Mouse (Mus musculus) embryonic stem cell, embryonic (primary cell): Measurements from ENCODE around the gene Ppm1g.

Source experiments
- CTCF ChIA-PET, 4 experiments: fragments of 300-600 bp in 2 of 4; fragments of 350-600 bp in 2 of 4; sonication (Branson Sonifier 250); formaldehyde crosslinking; loops; one replicate each; lab custom pipeline; 2022; ENCODE audit warnings: inconsistent platforms in 2 of 4; lab: Charles Lee
- POLR2A ChIA-PET, 4 experiments: fragments of 300-600 bp in 2 of 4; fragments of 350-600 bp in 2 of 4; sonication (Branson Sonifier 250); formaldehyde crosslinking; loops; one replicate each; lab custom pipeline; 2022; ENCODE audit warnings: antibody characterized with exemption in 4 of 4, inconsistent platforms in 1 of 4; lab: Charles Lee

Gene Ppm1g

GRCm38 (mm10) chr5:31240637-31241521 lies 20.4 kb upstream of the Ppm1g start, which contains the start of the genes Nrbp1 and Gm9970:
TSS of gene Nrbp1 (plus strand) at chr5:31240864.
TSS of gene Gm9970 (minus strand) at chr5:31241232.
- POLR2A ChIA-PET: interaction anchor here in 3 of 4 experiments (0.6 to 3.0 kb wide), 27 partner anchors 8 to 407 kb away, joined by 3 to 30 read pairs (median 3); partner anchors contain the start of genes Cad (in 2 of the 3), Gm29609 (in 2 of the 3), Gtf3c2 (in 2 of the 3) and Krtcap3 (in 2 of the 3)
- CTCF ChIA-PET: interaction anchor here in 3 of 4 experiments (0.5 to 1.6 kb wide), 6 partner anchors 12 to 219 kb away, joined by 3 to 9 read pairs (median 6); partner anchors contain the start of genes Atraid (in 1 of the 3) and Ppm1g (in 1 of the 3)

DNA sequence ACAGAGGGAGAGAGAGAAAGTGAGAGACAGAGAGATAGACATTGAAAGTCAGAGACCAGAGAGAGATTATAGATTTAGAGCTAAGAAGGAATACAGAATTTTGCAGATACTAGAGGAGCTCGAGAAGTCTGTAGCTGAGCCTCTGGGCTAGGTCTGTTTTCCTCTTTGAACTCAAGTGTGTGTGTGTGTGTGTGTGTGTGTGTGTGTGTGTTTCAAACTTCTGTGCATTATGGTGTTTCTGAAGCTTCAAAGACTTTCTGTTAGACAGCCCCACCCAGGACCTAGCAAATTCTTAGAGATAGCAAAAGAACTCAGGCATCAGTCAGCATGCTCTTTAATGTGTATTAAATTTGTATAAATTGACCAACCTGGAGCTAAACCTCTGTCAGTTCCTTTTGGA lies 6.2 kb upstream of the Ppm1g start:
- CTCF ChIA-PET: interaction anchor here in 2 of 4 experiments (0.6 to 0.8 kb wide), 4 partner anchors 41 to 336 kb away, joined by 3 to 7 read pairs (median 4); no protein-coding TSS in a partner anchor
- POLR2A ChIA-PET: interaction anchor here in 2 of 4 experiments (0.6 to 1.8 kb wide), 3 partner anchors 14 to 102 kb away, joined by 3 to 6 read pairs (median 3); partner anchors contain the start of genes Gm9970 (in 1 of the 2) and Nrbp1 (in 1 of the 2)

DNA sequence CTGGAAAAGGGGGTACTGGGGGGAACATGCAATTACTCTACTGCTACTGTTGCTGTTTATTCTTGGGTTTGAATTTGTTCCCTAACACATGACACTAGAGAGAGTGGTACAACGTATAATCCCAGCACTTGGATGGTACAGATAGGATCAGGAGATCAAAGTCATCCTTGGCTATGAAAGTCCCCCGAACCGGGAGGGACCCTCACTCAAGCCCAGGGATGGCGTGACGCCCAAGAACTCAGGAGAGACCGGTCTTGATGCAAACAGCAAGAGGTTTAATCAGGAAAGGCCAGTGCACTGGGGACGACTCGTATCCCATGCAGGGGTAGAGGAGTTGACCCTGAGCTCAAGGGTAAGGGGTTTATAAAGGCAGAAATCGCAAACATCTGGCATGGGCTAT lies 2.2 kb upstream of the Ppm1g start:
- ChIA-PET CTCF (no interaction called here), POLR2A (interaction anchor here in 1 of 4 experiments (1.8 to 2.2 kb wide), 2 partner anchors 30 to 48 kb away, joined by 3 to 6 read pairs; no protein-coding TSS in a partner anchor)

DNA sequence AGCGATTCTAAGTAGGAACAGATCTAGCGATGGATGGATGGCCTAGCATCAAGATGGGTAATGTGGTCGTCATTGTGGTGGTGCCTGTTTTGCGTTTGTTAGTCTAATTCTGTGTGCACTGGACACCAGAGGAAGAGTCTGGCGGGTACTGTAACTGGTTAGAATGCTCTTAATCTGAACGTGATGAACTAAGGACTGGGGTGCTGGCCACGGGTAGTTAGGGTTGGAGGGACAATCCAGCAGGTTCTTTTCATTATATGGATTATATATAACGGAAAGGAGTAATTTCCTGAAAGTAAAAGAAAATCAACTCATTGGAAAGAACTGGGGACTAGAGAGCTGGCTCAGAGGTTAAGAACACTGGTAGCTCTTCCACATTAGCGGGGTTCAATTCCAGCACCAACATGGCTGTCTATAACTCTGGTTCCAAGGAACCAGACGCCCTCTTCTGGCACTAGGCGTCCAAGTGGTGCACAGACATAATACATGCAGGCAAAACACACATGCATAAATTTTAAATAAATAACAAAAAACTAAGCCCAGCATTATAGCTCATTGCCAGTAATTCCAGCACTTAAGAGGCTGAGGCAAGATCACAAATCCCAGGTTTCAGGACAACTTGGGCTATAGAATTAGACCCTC lies 938 bp upstream of the Ppm1g start:
- ChIA-PET POLR2A (interaction anchor here (0.5 to 10.6 kb wide), 43 partner anchors 11 to 508 kb away, joined by 3 to 95 read pairs (median 5); partner anchors contain the start of genes Gm29609 (in 3 of the 4), Gm9970 (in 3 of the 4), Gtf3c2 (in 3 of the 4) and Nrbp1 (in 3 of the 4)), CTCF (interaction anchor here (0.6 to 1.4 kb wide), 14 partner anchors 11 to 1562 kb away, joined by 3 to 7 read pairs (median 4); partner anchors contain the start of genes Zfp513 (in 2 of the 4), Agbl5 (in 1 of the 4) and Gm9970 (in 1 of the 4))

- ChIA-PET POLR2A (interaction anchor here in 3 of 4 experiments (0.6 to 10.6 kb wide), 16 partner anchors 11 to 510 kb away, joined by 3 to 95 read pairs (median 4); partner anchors contain the start of genes Gm29609 (in 3 of the 3), Gtf3c2 (in 3 of the 3), Zfp513 (in 3 of the 3) and Snx17 (in 2 of the 3)), CTCF (no interaction called here)
Measured at GRCm38 (mm10) chr5:31219911-31220447, 508 bp downstream of the Ppm1g start.

- ChIA-PET POLR2A (interaction anchor here (0.6 to 10.6 kb wide), 21 partner anchors 10 to 544 kb away, joined by 3 to 95 read pairs (median 4); partner anchors contain the start of genes Gm29609 (in 3 of the 4), Gtf3c2 (in 3 of the 4), Eif2b4 (in 2 of the 4) and Snx17 (in 2 of the 4)), CTCF (interaction anchor here in 3 of 4 experiments (0.7 to 1.9 kb wide), 12 partner anchors 10 to 171 kb away, joined by 3 to 14 read pairs (median 5); partner anchors contain the start of genes Atraid (in 1 of the 3), Eif2b4 (in 1 of the 3), Slc5a6 (in 1 of the 3) and Snx17 (in 1 of the 3))
Measured at GRCm38 (mm10) chr5:31219474-31219873, 1.0 kb downstream of the Ppm1g start.

- CTCF ChIA-PET: interaction anchor here (0.6 to 1.9 kb wide), 25 partner anchors 8 to 1794 kb away, joined by 3 to 14 read pairs (median 4); partner anchors contain the start of genes Ost4 (in 2 of the 4), Atraid (in 1 of the 4), Eif2b4 (in 1 of the 4) and Slc5a6 (in 1 of the 4)
- POLR2A ChIA-PET: interaction anchor here (0.6 to 10.6 kb wide), 39 partner anchors 10 to 1509 kb away, joined by 3 to 95 read pairs (median 4); partner anchors contain the start of genes Eif2b4 (in 3 of the 4), Gm29609 (in 3 of the 4), Gtf3c2 (in 3 of the 4) and Snx17 (in 3 of the 4)
Measured at GRCm38 (mm10) chr5:31219070-31219469, 1.4 kb downstream of the Ppm1g start.

GRCm38 (mm10) chr5:31218294-31218693 lies 2.2 kb downstream of the Ppm1g start:
- ChIA-PET CTCF (interaction anchor here in 3 of 4 experiments (0.6 to 1.9 kb wide), 8 partner anchors 16 to 327 kb away, joined by 3 to 8 read pairs (median 5); partner anchors contain the start of genes Eif2b4 (in 1 of the 3), Snx17 (in 1 of the 3) and Zfp513 (in 1 of the 3)), POLR2A (interaction anchor here in 3 of 4 experiments (0.6 to 10.6 kb wide), 25 partner anchors 9 to 1761 kb away, joined by 3 to 95 read pairs (median 4); partner anchors contain the start of genes Zfp513 (in 3 of the 3), Eif2b4 (in 2 of the 3), Gm29609 (in 2 of the 3) and Gtf3c2 (in 2 of the 3))

DNA sequence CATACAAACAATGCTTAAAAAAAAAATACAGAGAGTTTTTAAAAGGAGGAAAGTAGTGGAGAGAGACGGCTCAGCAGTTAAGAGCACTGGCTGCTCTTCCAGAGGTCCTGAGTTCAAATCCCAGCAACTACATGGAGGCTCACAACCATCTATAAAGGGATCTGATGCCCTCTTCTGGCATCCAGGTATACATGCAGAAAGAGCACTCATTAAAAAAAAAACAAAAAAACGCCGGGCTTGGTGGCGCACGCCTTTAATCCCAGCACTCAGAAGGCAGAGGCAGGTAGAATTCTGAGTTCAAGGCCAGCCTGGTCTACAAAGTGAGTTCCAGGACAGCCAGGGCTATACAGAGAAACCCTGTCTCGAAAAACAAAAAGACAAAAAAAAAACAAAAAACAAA lies 3.9 kb downstream of the Ppm1g start:
- POLR2A ChIA-PET: interaction anchor here in 3 of 4 experiments (0.6 to 17.9 kb wide), 6 partner anchors 12 to 169 kb away, joined by 3 to 240 read pairs (median 3); partner anchors contain the start of genes Zfp513 (in 3 of the 3), Atraid (in 1 of the 3), Eif2b4 (in 1 of the 3) and Snx17 (in 1 of the 3)
- CTCF ChIA-PET: interaction anchor here in 2 of 4 experiments (0.8 to 1.3 kb wide), 2 partner anchors 14 to 20 kb away, joined by 3 to 5 read pairs; partner anchors contain the start of gene Zfp513 (in 1 of the 2)

DNA sequence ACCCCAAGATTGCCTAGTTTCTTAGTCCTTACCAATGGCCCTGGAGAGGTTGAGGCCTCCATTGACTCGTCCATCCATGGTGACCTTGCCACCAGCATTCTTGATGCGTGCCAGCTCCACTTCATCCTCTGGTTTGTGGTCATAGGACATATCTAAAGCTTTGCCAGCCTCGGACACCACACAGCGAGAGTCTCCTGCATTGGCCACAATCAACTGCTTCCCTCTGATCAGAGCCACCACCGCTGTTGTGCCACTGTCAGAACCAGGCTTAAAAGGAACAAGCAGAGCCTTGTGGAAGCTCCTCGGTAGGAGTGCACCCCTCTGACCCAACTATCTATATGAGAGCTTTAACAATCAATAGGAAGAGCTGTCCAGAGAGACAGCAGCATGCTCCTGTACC lies 16.1 kb downstream of the Ppm1g start:
- CTCF ChIA-PET: no interaction called here

GRCm38 (mm10) chr5:31203866-31204265 lies 16.6 kb downstream of the Ppm1g start:
- CTCF ChIA-PET: no interaction called here
- POLR2A ChIA-PET: interaction anchor here in 2 of 4 experiments (1.3 to 17.9 kb wide), 9 partner anchors 4 to 156 kb away, joined by 4 to 240 read pairs (median 16); partner anchors contain the start of genes Eif2b4 (in 2 of the 2), Ppm1g (in 2 of the 2), Snx17 (in 2 of the 2) and Atraid (in 1 of the 2)

More for the DNA sequence above, 16.1 kb downstream of the Ppm1g start:
- POLR2A ChIA-PET: interaction anchor here in 2 of 4 experiments (1.3 to 17.9 kb wide), 8 partner anchors 3 to 156 kb away, joined by 4 to 240 read pairs (median 8); partner anchors contain the start of genes Eif2b4 (in 2 of the 2), Ppm1g (in 2 of the 2), Snx17 (in 2 of the 2) and Atraid (in 1 of the 2)

GRCm38 (mm10) chr5:31202933-31203332 lies 17.6 kb downstream of the Ppm1g start:
- ChIA-PET POLR2A (interaction anchor here (0.7 to 17.9 kb wide), 35 partner anchors 4 to 316 kb away, joined by 3 to 263 read pairs (median 7); partner anchors contain the start of genes Gm29609 (in 4 of the 4), Gtf3c2 (in 4 of the 4), Eif2b4 (in 3 of the 4) and Snx17 (in 3 of the 4)), CTCF (interaction anchor here in 3 of 4 experiments (0.7 to 2.2 kb wide), 5 partner anchors 10 to 18 kb away, joined by 3 to 13 read pairs (median 5); partner anchors contain the start of genes Eif2b4 (in 1 of the 3), Ppm1g (in 1 of the 3) and Snx17 (in 1 of the 3))

GRCm38 (mm10) chr5:31201742-31202590 lies 18.5 kb downstream of the Ppm1g start, which contains the start of gene Zfp513:
TSS of gene Zfp513 (minus strand) at chr5:31202303.
- POLR2A ChIA-PET: interaction anchor here (0.6 to 17.9 kb wide), 81 partner anchors 4 to 1257 kb away, joined by 3 to 263 read pairs (median 4); partner anchors contain the start of genes Eif2b4 (in 4 of the 4), Gm29609 (in 4 of the 4), Gtf3c2 (in 4 of the 4) and Snx17 (in 4 of the 4)
- CTCF ChIA-PET: interaction anchor here in 3 of 4 experiments (0.7 to 2.2 kb wide), 9 partner anchors 10 to 154 kb away, joined by 3 to 13 read pairs (median 3); partner anchors contain the start of genes Ppm1g (in 2 of the 3), Atraid (in 1 of the 3), Eif2b4 (in 1 of the 3) and Snx17 (in 1 of the 3)
